In genomic region chr10:64181696-64182095, GRCm38 (mm10) we compare ENCODE assay signal across 29 mouse cellular contexts.
DNase-seq lines count a peak whose midpoint lies in the region; ATAC-seq and TF ChIP-seq lines count a peak whose summit lies in the region.
"Had no signal": no experiment of that assay in that cellular context is flagged by ENCODE, and none has a peak within 500 bp of the region (broad histone marks: within the 10 kb centered on the region; RNA-seq: fewer than 3 reads in every experiment).

No protein-coding gene starts in this region.

- ATAC-seq in frontal cortex, adult (ENCODE audit: low TSS enrichment) = peak; percentile 89
- ATAC-seq in liver, postnatal 0 days = no peak
- ATAC-seq in intestine, embryonic 16.5 days = no peak
- ATAC-seq in hindbrain, embryonic 16.5 days = no peak
- ATAC-seq: liver, embryonic 12.5 days; Patski had no signal

- H3K4me1 ChIP-seq in liver, postnatal 0 days (ENCODE audit: insufficient read depth) = no peaks in the 10 kb centered on the region
- H3K4me1 ChIP-seq in intestine, embryonic 16.5 days (ENCODE audit: control insufficient read depth, insufficient read depth, low read length) = no peaks in the 10 kb centered on the region
- no peaks in the 10 kb centered on the region for H3K4me1 ChIP-seq in hindbrain, embryonic 16.5 days (ENCODE audit: control insufficient read depth, insufficient read depth, low read depth, low read length)
- H3K4me1 ChIP-seq: embryonic facial prominence, embryonic 12.5 days; forebrain, embryonic 12.5 days; heart, embryonic 12.5 days; kidney, embryonic 15.5 days; limb, embryonic 13.5 days; liver, embryonic 12.5 days; neural tube, embryonic 12.5 days had no signal

- H3K4me2 ChIP-seq in liver, postnatal 0 days (ENCODE audit: low read depth, low read length) = no peak overlapping the region
- no peak overlapping the region for H3K4me2 ChIP-seq in intestine, embryonic 16.5 days (ENCODE audit: low read depth, low read length)
- H3K4me2 ChIP-seq in hindbrain, embryonic 16.5 days (ENCODE audit: low read length) = no peak overlapping the region
- H3K4me2 ChIP-seq: embryonic facial prominence, embryonic 12.5 days; forebrain, embryonic 12.5 days; heart, embryonic 12.5 days; kidney, embryonic 15.5 days; limb, embryonic 13.5 days; liver, embryonic 12.5 days; neural tube, embryonic 12.5 days had no signal

- no peaks in the 10 kb centered on the region for H3K9me3 ChIP-seq in liver, postnatal 0 days (ENCODE audit: low read length)
- no peaks in the 10 kb centered on the region for H3K9me3 ChIP-seq in intestine, embryonic 16.5 days (ENCODE audit: control insufficient read depth, low read length)
- no peaks in the 10 kb centered on the region for H3K9me3 ChIP-seq in hindbrain, embryonic 16.5 days (ENCODE audit: control insufficient read depth, low read length)
- H3K9me3 ChIP-seq: embryonic facial prominence, embryonic 12.5 days; forebrain, embryonic 12.5 days; heart, embryonic 12.5 days; kidney, embryonic 15.5 days; limb, embryonic 13.5 days; liver, embryonic 12.5 days; neural tube, embryonic 12.5 days had no signal

- no peaks in the 10 kb centered on the region for H3K27me3 ChIP-seq in liver, postnatal 0 days (ENCODE audit: insufficient read depth, low read length)
- H3K27me3 ChIP-seq in intestine, embryonic 16.5 days (replicated peaks; ENCODE audit: control insufficient read depth, insufficient read depth, low read length) = no peaks in the 10 kb centered on the region
- no peaks in the 10 kb centered on the region for H3K27me3 ChIP-seq in hindbrain, embryonic 16.5 days (replicated peaks; ENCODE audit: control insufficient read depth, insufficient read depth, low read length)
- H3K27me3 ChIP-seq: embryonic facial prominence, embryonic 12.5 days; forebrain, embryonic 12.5 days; heart, embryonic 12.5 days; kidney, embryonic 15.5 days; limb, embryonic 13.5 days; liver, embryonic 12.5 days; neural tube, embryonic 12.5 days; Patski had no signal

- WGBS in liver, postnatal 0 days (ENCODE audit: insufficient replicate concordance) = 83% methylated on average over 13 of the region's 13 CpGs
- WGBS in intestine, embryonic 16.5 days = 92% methylated on average over 13 of the region's 13 CpGs
- WGBS in hindbrain, embryonic 16.5 days = 90% methylated on average over 13 of the region's 13 CpGs

- H3K4me3 ChIP-seq in liver, postnatal 0 days (ENCODE audit: low read depth, low read length) = no peak overlapping the region
- no peak overlapping the region for H3K4me3 ChIP-seq in intestine, embryonic 16.5 days (ENCODE audit: low read length)
- no peak overlapping the region for H3K4me3 ChIP-seq in hindbrain, embryonic 16.5 days (ENCODE audit: low read length)
- H3K4me3 ChIP-seq: embryonic facial prominence, embryonic 12.5 days; erythroblast, embryonic 14.5 days; forebrain, embryonic 12.5 days; heart, embryonic 12.5 days; kidney, embryonic 15.5 days; limb, embryonic 13.5 days; liver, embryonic 12.5 days; neural tube, embryonic 12.5 days had no signal

- DNase-seq in layer of hippocampus, adult 9-11 months = peak; percentile 13
- DNase-seq in layer of hippocampus, postnatal 36 days = no peak
- peak; percentile 9 to 41 for DNase-seq in left cerebral cortex, adult 8-10 months (ENCODE audit: low spot score in 2 of 2)
- peak; percentile 38 for DNase-seq in right cerebral cortex, postnatal 25 days
- DNase-seq in liver, postnatal 0 days = no peak
- DNase-seq: cerebellum, adult 11-12 months; cerebellum, postnatal 10 days; gastrocnemius, postnatal 10 days; heart, adult 18-20 months; heart, postnatal 10 days; kidney, adult 11 months; kidney, postnatal 36 days; lung, adult 2 months; lung, postnatal 14 days; midbrain, embryonic 14.5 days; thymus, adult 18-20 months; thymus, postnatal 36 days had no signal

- no peak overlapping the region for H3K27ac ChIP-seq in liver, postnatal 0 days (ENCODE audit: low read depth)
- H3K27ac ChIP-seq in intestine, embryonic 16.5 days (ENCODE audit: low read length) = no peak overlapping the region
- no peak overlapping the region for H3K27ac ChIP-seq in hindbrain, embryonic 16.5 days (ENCODE audit: low read depth, low read length)
- H3K27ac ChIP-seq: embryonic facial prominence, embryonic 12.5 days; forebrain, embryonic 12.5 days; kidney, embryonic 15.5 days; limb, embryonic 13.5 days; liver, embryonic 12.5 days; neural tube, embryonic 12.5 days had no signal

- TF ChIP-seq EP300 in liver, postnatal 0 days (IDR thresholded peaks at IDR 0.05; ENCODE audit: low read depth) = no peak

- H3K9ac ChIP-seq in liver, postnatal 0 days (replicated peaks) = no peak overlapping the region
- no peak overlapping the region for H3K9ac ChIP-seq in intestine, embryonic 16.5 days (ENCODE audit: low read depth, low read length)
- H3K9ac ChIP-seq in hindbrain, embryonic 16.5 days (ENCODE audit: low read depth, low read length) = no peak overlapping the region
- H3K9ac ChIP-seq: embryonic facial prominence, embryonic 12.5 days; forebrain, embryonic 12.5 days; heart, embryonic 12.5 days; kidney, embryonic 15.5 days; limb, embryonic 13.5 days; liver, embryonic 12.5 days; neural tube, embryonic 12.5 days had no signal

- TF ChIP-seq CTCF in liver, postnatal 0 days (IDR thresholded peaks at IDR 0.05; ENCODE audit: low read depth) = no peak

- no peaks in the 10 kb centered on the region for H3K36me3 ChIP-seq in liver, postnatal 0 days (replicated peaks; ENCODE audit: insufficient read depth, low read length)
- H3K36me3 ChIP-seq in intestine, embryonic 16.5 days (ENCODE audit: control insufficient read depth, insufficient read depth, low read length) = no peaks in the 10 kb centered on the region
- H3K36me3 ChIP-seq in hindbrain, embryonic 16.5 days (ENCODE audit: control insufficient read depth, insufficient read depth, low read length) = no peaks in the 10 kb centered on the region
- H3K36me3 ChIP-seq: embryonic facial prominence, embryonic 12.5 days; forebrain, embryonic 12.5 days; heart, embryonic 12.5 days; kidney, embryonic 15.5 days; limb, embryonic 13.5 days; liver, embryonic 12.5 days; neural tube, embryonic 12.5 days had no signal

Comparison
In these comparisons a context has a peak if more than half of its experiments do, and no peak if none do; other contexts are left out.
1. DNase-seq: peak in layer of hippocampus, adult 9-11 months (single experiment), left cerebral cortex, adult 8-10 months (2 of 2) and right cerebral cortex, postnatal 25 days (single experiment); none in layer of hippocampus, postnatal 36 days (0 of 2) and liver, postnatal 0 days (single experiment).